Mouse (Mus musculus): Measurements from ENCODE around the gene Gpd1.
A peak's percentile ranks its signal among the peaks of the same experiment; 100 is the strongest.

Gpd1 gene

DNA sequence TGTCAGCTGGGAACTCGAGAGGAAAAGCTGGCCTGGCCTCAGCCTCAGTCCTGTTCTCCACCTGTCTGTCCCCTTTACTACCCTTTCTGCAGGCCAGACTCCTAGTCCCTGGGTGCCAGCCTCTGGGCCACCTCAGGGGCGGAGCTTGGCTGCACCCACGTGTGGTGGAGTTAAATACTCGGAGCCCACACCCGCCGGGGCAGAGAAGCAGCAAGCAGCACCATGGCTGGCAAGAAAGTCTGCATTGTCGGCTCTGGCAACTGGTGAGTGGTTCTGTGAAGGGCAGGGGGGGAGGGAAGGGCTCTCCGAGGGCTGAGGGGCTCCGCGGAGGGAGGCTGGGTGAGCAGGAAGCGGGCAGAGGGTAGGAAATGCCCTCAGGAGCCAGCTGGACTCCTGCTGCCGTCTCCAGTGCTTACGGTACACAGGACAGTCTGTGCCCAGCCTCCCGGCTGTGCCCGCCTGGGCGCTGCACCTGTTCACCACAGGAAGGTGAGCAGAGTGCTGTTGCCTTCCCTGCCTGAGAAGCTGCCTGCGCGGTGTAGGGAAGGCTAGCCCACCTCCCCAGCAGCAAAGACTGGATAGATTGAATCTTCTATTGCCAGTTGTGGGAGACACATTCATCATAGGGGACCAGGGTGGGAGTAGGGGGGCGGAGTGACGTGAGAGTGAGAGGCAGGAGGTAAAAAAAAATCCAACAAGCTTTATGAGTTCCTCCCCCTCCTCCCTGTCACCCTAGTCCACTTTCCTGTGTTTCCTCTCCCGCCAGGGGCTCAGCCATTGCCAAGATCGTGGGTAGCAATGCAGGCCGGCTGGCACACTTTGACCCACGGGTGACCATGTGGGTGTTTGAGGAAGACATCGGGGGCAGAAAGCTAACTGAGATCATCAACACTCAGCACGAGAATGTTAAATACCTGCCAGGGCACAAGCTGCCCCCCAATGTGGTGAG is at the start of gene Gpd1:
Gpd1 (plus strand) TSS at position 130 of the 949 bp plus-strand sequence.
- peak; percentile 92 for DNase-seq (ENCODE audit: low read depth, low spot score)

DNA sequence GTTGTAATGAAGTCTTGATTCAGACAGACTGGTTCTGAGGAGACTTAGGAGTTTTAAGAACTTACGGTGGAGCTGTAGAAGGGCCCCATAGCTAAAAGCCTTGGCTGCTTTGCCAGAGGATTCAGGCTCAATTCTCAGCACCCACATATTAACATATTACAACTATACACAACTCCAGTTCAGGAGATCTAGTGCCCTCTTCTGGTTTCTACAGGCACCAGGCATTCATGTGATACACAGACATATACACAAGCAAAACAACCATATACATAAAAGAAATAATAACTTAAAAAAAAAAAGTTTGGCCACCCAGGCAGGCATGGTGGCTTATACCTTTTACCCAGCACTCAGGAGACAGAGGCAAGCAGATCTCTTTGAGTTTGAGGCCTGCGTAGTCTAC is 49.8 kb upstream of the Gpd1 start:
- no peak for DNase-seq (ENCODE audit: low read depth, low spot score)

DNA sequence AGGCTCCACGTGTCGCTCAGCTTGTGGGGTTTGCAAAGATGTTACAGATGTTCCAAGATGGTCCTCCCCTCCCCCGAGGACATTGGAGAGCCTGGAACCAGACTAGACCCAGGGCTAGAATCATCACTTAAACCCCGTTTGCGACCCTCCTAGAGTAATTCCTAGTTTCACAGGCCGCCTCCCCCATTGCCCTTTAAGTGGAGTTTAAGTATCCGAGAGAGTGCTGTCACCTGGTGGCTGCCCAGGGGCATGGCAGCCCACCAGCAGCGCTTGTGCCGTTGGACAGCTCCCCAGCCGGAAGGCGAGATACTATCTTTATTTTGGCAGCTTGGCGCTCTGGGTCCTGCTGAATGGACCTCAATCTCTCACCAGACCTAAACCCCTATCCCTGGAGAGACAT is 48.4 kb upstream of the Gpd1 start:
- DNase-seq (ENCODE audit: low read depth, low spot score), result peak; percentile 49

DNA sequence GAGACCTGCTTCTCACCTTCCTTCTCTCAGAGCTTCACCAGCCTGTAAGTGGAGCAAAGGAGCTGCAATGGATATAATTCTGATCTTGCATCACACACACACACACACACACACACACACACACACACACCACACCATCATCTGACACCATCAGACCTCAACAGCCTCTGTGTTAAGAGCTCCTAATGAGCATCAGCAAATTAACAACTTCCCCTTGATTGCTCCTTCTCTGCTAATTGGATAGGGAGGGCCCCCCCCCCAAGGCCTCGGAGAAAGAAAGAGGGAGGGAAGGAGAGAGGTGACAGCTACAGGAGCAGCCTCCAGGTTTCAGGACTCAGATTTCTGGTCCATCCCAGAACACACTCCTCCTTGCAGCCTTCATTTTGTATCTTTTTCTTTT is 47.9 kb upstream of the Gpd1 start:
- no peak for DNase-seq (ENCODE audit: low read depth, low spot score)

DNA sequence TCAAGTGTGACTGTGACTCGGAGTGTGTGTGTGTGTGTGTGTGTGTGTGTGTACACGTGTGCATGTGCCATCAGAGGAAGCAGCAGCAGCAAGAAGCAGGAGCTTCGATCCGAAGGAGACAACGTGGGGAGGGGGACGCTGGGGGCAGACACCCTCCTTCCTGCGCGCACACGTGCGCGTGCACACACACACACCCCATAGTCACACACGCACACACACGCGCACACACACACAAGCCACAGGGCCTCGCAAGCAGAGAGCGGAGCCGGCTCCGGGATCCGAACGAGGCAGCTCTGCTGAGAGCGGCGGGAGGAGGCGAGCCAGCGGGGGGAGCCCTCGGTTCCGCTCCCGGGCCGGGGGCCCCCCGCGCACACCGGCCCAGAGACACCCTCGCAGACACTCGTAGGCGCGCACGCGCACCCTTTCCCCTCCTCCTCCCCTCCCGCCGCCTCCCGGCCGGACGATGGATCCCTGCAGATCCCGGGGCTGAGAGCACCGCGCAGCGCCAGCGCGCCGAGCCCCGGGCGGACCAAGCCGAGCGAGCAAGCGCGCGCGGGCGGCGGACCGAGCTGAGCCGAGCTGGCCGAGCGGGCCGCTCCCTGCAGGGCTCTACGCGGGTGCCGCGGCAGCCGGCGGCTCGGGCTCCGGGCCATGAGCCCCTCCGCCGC is 47.0 kb upstream of the Gpd1 start, which contains the start of gene Asic1:
Asic1 (plus strand) TSS at position 215 of the 668 bp plus-strand sequence.
- DNase-seq (ENCODE audit: low read depth, low spot score), result peak; percentile 22

DNA sequence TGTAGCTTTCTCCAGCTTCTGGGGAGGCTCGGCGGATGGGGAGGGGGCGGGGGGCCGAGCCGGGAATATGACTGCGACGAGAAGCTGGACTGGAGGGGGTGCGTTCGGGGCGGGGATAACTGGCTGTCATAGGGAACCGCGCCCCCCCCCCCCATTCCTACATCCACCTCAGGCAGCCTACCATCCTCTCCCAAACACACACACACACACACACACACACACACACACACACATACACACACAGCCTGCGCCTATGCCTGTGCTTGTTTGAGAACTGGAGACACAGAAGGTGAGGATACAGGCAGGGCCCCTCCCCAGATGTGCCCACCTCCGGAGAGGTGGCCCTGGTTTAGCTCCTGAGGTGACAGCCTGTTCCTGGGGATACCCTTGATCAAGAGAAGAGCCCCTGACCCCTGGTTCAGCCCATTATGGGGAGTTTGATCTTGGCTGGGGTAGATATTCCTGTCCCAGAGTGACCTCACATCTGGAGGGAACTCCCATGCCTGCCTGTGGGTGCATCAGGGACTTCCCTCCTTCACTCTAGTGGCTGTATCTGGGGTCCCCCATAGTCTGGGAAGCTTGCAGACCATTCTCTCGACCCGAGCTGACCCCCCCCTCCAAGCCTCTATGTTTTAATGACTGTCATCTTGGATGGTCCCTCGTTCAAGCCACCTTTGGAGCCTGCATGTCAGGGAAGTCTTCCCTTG is 46.2 kb upstream of the Gpd1 start:
- DNase-seq (ENCODE audit: low read depth, low spot score), result no peak

DNA sequence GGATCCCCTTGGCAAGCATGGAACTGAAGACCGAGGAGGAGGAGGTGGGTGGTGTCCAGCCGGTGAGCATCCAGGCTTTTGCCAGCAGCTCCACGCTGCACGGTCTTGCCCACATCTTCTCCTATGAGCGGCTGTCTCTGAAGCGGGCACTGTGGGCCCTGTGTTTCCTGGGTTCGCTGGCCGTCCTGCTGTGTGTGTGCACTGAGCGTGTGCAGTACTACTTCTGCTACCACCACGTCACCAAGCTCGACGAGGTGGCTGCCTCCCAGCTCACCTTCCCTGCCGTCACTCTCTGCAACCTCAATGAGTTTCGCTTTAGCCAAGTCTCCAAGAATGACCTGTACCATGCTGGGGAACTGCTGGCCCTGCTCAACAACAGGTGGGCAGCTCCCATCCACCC is 45.5 kb upstream of the Gpd1 start:
- no peak for DNase-seq (ENCODE audit: low read depth, low spot score)

DNA sequence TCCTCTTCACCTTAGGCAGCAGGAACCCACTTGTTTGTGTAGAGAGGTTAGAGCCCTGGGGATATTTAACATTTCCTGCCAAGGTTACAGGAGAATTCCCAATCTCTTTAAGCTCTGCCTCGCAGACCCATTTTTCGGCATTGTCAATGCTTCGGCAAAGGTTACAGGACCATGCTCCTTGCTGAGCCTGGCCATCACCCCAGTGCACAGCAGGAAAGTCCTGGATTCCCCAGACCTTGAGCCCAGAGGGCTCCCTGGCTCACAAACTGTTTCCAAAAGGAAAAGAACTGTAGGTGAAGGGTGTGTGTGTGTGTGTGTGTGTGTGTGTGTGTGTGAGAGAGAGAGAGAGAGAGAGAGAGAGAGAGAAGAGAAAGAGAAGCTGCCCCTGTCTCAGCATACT is 42.4 kb upstream of the Gpd1 start:
- no peak for DNase-seq (ENCODE audit: low read depth, low spot score)

DNA sequence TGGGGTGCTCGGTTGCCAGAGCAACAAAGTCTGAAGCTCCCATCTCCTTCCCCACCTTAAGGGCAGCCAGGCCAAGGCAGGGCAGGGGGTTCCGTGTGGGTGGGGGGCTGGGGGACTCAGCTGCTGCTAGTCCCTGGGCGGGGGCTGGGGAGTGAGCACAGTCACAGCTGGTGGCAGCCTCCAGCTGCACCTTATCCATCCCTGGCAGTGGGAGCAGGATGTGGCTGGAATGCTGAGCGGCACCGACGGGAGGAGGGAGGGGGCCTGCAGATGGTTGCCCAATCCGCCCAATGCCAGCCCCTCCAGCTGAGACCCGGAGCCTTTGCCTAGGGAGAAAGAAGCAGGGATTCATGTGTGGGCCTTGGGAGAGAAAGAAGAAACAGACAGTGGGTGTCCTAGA is 40.2 kb upstream of the Gpd1 start:
- no peak for DNase-seq (ENCODE audit: low read depth, low spot score)

DNA sequence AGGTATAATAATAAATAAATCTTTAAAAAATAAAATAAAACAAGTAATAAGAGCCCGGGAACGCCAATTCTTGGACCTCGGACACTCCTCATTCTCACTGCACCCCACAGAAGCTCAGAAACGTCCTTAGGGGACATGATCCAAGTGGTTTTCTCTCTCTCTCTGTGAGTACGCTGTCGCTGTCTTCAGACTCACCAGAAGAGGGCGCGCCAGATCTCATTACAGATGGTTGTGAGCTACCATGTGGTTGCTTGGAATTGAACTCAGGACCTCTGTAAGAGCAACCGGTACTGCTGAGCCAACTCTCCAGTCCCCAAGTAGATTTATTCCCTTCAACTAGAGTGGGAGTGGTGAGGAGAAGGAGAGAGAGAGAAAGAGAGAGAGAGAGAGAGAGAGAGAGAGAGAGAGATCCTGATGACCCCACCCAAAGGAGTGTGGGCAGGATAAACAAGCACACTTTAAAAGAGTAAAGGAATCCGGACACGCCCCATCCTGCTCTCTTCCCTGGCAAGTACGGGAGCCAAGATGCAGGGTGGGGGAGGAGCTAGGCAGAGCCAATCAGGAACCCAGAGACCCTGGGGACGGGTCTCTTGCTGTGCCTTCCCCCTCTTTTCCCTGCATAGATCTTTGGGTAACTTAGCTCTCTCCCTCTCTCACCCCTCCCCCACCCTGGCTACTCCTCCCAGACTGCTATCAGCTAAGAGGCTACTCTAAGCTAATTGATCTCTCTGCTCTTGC is 39.1 kb upstream of the Gpd1 start:
- no peak for DNase-seq (ENCODE audit: low read depth, low spot score)

DNA sequence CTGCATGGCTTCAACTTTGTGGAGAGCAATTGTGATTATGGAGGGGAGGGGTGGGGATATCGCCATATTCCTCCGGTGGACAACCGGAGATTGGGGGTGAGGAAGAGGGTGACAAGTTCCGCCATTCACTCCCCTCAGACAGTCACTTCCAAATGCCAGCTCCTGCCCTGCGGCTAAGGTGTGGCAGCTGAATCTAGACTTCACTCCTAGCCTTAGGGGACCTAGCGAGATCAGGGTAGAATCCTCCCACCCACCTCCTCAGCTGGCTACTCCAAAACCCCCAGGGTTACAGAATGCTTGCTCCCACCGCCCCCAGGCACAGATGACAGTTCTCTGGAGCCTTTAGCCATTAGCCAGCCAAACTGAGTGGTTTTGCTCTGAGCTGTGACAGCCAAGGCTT is 38.3 kb upstream of the Gpd1 start:
- no peak for DNase-seq (ENCODE audit: low read depth, low spot score)

DNA sequence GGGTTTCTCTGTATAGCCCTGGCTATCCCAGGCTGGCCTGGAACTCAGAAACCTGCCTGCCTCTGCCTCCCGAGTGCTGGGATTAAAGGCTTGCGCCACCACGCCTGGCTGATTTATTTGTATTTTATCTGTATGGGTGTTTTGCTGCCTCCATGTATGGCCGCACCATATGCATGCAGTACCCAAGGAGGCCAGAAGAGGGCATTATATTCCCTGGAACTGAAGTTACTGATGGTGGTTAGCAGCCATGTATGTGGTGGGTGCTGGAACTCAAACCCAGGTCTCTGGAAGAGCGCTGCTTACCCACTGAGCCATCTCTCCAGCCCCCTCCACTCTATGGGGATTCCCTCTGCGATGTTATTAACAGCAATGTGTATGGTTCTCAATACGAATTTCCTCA is 34.4 kb upstream of the Gpd1 start:
- DNase-seq (ENCODE audit: low read depth, low spot score), result no peak

DNA sequence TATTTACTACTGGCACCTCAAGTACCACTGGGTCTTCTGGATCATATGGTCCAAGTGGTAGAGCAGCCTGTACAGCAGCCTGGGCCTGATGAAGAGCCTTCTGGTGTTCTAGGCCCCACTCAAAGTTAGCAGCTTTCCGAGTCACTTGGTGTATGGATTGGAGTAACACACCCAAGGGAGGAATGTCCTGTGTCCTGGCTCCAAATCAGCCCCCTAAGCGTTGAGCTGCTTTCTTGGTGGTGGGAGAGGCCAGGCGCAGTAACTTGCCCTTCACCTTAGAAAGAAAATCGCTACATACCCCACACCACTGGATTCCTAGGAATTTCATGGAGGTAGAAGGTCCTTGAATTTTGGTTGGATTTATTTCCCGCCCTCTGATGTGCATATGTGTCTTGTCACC is 33.2 kb upstream of the Gpd1 start:
- DNase-seq (ENCODE audit: low read depth, low spot score), result no peak

DNA sequence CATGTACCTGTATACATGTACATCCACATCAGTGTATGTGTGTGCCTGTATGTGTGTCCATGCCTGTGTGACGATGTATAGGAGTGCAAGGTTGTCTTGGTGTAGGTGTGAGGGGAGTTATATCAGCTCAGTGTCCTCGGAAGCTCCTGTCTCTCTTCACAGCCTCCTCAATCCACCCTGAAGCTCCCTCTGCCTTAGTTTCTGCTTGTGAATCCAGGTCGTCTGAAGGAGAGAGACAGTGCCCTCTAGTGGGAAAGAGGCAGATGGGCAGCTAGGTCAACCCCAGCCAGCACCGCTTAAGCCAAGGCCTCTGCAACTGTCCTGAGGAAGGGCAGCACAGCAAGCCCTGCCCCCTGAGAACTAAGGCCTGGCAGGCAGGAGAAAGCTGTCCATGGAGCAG is 28.6 kb upstream of the Gpd1 start:
- DNase-seq (ENCODE audit: low read depth, low spot score), result peak; percentile 53

DNA sequence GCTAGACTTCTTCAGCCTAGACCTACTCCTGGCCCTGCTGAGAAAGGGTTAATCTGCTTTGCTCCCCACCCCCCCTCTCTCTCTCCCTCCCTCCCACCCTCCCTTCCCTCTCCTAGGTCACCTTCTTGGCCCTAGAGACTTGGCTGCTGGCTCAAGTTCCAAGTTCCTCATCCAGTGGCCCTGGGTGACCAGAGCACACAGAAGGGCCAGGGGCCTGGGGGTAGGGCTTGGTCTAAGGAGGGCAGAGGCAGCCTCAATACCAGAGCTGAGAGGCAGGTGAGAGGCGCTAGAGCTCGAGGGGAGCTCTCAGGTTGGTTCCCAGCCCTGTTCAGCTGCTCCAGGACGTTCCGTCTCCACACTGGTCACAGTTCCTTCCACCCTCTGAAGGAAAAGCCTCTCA is 26.4 kb upstream of the Gpd1 start:
- DNase-seq (ENCODE audit: low read depth, low spot score), result no peak

DNA sequence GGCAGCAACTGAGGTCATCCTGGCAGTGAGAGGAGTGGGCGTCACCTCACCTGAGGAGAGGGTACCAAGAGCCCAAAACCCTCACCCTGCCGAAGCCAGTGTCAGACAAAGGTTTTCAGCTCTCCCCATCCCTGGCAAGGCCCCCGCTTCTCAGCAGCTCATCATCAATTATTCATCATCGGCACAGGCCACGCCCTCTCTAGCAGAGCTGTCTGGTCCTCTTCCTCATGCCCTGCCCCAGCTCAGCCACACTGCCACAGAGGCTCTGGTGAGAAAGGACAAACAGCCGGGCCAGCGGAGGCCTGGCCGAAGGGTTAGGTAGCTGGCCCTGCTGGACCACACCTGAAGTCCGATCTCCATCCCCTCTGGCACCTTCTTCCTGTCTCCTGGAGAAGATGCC is 25.3 kb upstream of the Gpd1 start:
- no peak for DNase-seq (ENCODE audit: low read depth, low spot score)

DNA sequence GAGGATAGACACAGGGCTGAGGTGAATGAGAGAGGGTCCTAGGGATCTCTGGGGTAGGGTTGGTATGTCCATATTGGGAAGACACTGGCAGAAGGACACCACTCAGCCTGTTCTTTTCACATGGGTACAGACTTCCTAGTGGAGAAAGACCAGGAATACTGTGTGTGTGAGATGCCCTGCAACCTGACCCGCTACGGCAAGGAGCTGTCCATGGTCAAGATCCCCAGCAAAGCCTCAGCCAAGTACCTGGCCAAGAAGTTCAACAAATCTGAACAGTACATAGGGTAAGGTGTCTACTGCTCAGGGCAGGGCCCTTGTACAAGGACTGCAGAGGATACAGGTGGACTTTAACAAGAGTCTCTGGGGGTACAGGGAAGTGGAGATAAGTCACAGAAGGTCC is 20.0 kb upstream of the Gpd1 start:
- DNase-seq (ENCODE audit: low read depth, low spot score), result no peak

DNA sequence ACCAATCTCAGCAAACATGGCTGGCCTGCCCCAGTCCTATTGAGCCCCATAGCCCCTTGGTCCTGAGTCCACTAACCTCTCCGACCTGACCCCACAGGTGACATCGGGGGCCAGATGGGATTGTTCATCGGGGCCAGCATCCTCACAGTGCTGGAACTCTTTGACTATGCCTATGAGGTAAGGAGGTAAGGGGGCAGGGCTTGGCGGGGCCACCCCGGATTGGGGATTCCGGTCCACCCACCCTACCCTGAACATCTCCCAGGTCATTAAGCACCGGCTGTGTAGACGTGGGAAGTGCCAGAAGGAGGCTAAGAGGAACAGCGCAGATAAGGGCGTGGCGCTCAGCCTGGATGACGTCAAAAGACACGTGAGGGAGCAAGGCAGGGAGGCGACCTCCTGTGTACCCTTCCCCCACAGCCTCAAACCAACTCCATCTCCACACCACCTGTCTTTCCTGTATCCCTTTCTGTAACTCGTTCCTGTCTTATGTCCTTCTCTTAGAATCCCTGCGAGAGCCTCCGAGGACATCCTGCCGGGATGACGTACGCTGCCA is 18.7 kb upstream of the Gpd1 start:
- no peak for DNase-seq (ENCODE audit: low read depth, low spot score)

DNA sequence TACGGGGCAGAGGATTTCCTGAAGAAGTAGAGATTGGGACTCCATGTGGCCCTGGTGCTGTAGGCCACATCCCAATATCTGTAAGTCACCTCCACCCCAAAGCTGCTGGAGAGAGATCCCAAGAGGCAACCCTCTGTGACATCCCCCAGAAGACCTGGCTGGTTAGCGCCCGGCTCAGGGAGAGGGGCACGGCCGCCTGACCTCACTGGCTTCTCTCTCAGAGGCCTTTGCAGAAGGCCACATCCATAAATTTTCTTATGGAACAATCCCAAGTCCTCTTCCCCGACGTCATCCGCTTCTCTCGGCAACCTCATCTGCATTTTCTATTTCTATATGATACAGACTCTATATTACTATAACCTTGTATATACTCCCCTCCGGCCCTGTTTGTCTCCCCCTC is 17.6 kb upstream of the Gpd1 start:
- DNase-seq (ENCODE audit: low read depth, low spot score), result no peak

DNA sequence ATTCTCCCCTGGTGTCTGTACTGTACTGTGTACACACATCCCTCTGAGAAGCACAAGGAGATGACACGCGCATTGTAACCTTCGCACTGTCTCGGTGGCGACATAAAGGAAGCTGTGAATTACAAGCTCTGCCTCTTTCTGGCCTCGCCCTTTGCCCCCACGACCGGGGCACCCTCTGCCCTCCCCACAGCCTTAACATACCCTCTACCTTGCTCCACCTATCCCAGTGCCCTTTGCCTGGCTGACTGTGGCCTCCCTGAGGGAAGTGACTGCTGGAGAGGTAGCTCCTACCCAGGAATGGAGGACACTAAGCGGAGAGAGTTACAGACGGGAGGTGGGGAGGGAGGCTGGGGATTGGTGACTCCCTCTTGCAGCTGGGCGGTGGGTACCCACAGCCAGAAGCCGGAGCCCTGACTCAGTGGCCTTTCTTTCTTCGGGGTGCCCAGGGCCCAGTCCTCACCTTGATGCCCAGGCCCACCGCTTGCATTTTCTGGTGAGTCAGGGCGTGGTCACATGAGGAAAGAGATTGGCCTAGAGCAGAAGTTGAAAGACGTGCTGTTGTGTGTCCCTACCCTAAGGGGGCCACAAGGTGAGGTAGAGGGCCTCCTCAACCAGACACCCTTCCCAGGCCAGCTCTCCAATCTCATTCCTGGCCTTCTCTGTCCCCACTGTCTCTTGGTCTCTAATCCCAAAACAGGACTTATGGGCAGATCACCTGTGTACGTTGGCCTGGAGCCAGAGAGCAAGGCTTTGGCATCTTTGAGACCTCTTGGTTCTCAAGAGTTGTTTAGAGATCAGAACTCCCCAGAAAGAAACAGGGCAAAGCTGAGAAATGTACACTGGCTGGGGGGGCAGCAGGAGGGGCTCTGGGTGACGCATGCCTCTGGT is 16.9 kb upstream of the Gpd1 start:
- DNase-seq (ENCODE audit: low read depth, low spot score), result no peak

Data from skeletal muscle tissue, adult 2 months (tissue).